Mouse (Mus musculus) kidney, postnatal 0 days (tissue): Measurements from ENCODE around the gene Cbx4. TPM values are rescaled to one million over a fixed set of nuclear protein-coding genes. Genes with fewer than 3 reads are reported as not detected.

Experiments
- ATAC-seq: fragments of 200-750 bp; cut with Nextera tagmentation; replicated peaks from 2 replicates; pipeline ENCODE4 v1.8.0; 2017; ENCODE audit warnings: low read depth, moderate number of reproducible peaks, moderate TSS enrichment, moderate library complexity; ENCODE audit not compliant: low FRiP score
- DNase-seq: peaks from one replicate; pipeline ENCODE4 v3.0.0-alpha.2; 2016; ENCODE audit warnings: low spot score
- H3K27ac ChIP-seq: fragments of 300-500 bp; sonication (generic); 2 replicates; pipeline ENCODE4 v1.5.1; 2014; ENCODE audit warnings: mild to moderate bottlenecking
- H3K27me3 ChIP-seq: fragments of 300-500 bp; sonication (generic); 2 replicates; pipeline ENCODE4 v1.6.1; 2014; ENCODE audit warnings: low read length, mixed read lengths; ENCODE audit not compliant: insufficient read depth
- H3K36me3 ChIP-seq: fragments of 300-500 bp; sonication (generic); 2 replicates; pipeline ENCODE4 v1.6.1; 2014; ENCODE audit warnings: low read length, mixed read lengths; ENCODE audit not compliant: insufficient read depth
- H3K4me1 ChIP-seq: fragments of 300-500 bp; sonication (generic); replicated peaks from 2 replicates; pipeline ENCODE4 v1.6.1; 2014; ENCODE audit warnings: antibody characterized with exemption, low read length, mixed read lengths; ENCODE audit not compliant: insufficient read depth
- H3K4me2 ChIP-seq: fragments of 300-500 bp; sonication (generic); 2 replicates; pipeline ENCODE4 v1.6.1; 2014; ENCODE audit warnings: mild to moderate bottlenecking, low read length, moderate library complexity, mixed read lengths
- H3K4me3 ChIP-seq: fragments of 300-500 bp; sonication (generic); replicated peaks from 2 replicates; pipeline ENCODE4 v1.5.1; 2014; ENCODE audit warnings: low read depth, low read length
- H3K9ac ChIP-seq: fragments of 300-500 bp; sonication (generic); 2 replicates; pipeline ENCODE4 v1.6.1; 2014; ENCODE audit warnings: low read depth, low read length
- H3K9me3 ChIP-seq: fragments of 300-500 bp; sonication (generic); replicated peaks from 2 replicates; pipeline ENCODE4 v1.6.1; 2016; ENCODE audit warnings: low read length, inconsistent platforms, mixed read lengths
- CTCF ChIP-seq: IDR thresholded peaks from 2 replicates; pipeline ENCODE4 v1.5.1; 2016; ENCODE audit warnings: antibody characterized with exemption, low read depth, mild to moderate bottlenecking, moderate library complexity
- WGBS: fragments of 180-500 bp; shearing (Covaris S2); extraction: QIAGEN DNeasy Blood & Tissue Kit; methylation state at CpG from one replicate; pipeline ENCODE4 v1.1.7; 2014; 5-methylcytosine and 5-hydroxymethylcytosine counted together
- polyA plus RNA-seq: library from polyadenylated mRNA; unstranded; fragments of >200 nt; fragmentation: Nextera tagmentation; extraction: Ambion mirVana; gene quantifications from 2 replicates; pipeline ENCODE4 v1.2.1, GENCODE M21; 2015

Gene Cbx4
- polyA plus RNA-seq, 1 experiment from 2014 or later = 9.7 TPM

DNA sequence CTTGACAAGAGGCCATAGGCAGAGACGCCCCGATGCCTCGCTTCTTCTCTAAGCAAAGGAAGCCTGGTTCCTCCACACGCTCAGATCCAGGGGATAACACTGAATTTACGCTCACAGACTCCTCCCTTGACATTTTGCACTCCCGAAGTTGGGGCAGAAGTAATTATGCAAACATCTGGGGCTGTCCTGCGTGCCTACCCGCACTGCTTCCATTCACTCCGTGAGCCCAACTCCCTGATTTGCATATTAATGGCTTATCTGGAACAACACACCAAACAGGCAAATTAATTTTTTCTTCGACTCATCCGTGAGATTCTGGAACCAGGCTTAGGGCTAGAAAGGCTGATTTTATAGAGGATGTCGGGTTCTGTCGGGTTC lies 37.9 kb downstream of the Cbx4 start:
- TF ChIP-seq CTCF = no peak
- Histone ChIP-seq H3K27ac (no peak overlapping the region), H3K36me3 (no peaks in the 10 kb centered on the region), H3K27me3 (peaks cover 94% of the 10 kb centered on the region), H3K9me3 (no peaks in the 10 kb centered on the region), H3K4me3 (no peak overlapping the region), H3K4me1 (peaks cover 14% of the 10 kb centered on the region), H3K4me2 (no peak overlapping the region), H3K9ac (no peak overlapping the region)
- ATAC-seq (no peak), DNase-seq (no peak)
- 2% methylated on average over 13 of the region's 13 CpGs for WGBS

DNA sequence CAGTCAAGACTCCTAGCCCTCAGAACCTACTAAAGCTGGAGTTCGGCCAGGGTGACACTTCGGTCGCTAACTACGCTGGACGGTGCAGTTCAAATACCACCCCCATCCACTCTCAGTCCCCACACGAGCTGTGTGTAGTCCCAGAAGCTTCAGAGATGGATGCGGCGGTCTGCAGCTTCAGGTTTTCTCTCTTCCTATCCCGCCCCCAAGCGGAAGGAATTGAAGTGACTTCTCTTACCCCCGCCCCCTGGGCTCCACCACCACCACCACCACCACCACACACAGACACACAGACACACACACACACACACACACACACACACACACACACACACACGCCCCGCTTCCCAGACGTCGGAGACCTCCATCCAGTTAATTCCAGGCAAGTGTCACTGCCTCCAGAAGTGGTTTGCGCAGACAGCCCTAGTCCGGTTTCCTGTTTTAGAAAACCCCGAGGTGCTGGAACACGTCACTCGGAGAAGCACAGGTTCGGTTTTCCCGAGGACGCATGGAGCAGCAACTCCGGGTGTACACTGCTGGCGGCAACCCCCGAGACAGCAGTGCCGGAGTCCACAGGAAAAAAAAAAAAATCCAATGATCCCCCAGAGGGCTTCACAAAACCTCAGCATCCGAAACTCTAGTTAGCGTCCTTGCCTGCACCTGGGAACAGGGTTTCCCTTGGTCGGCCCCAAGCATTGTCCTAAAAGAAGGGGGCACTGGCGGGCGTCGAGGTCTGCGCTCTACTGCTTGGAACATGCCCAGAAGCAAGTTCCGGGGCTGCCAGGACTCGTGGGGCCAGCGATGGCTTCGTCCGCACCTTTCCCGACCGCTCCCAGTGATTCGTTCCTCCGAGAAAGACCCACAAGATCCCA lies 38.5 kb downstream of the Cbx4 start:
- peak overlapping the region; percentile 39 for H3K4me2 ChIP-seq
- 2% methylated on average over 43 of the region's 43 CpGs for WGBS
- no peaks in the 10 kb centered on the region for H3K9me3 ChIP-seq
- peak; percentile 74 for DNase-seq
- H3K4me1 ChIP-seq = peaks cover 20% of the 10 kb centered on the region
- no peak overlapping the region for H3K27ac ChIP-seq
- no peak overlapping the region for H3K9ac ChIP-seq
- TF ChIP-seq CTCF = peak; percentile 47
- peaks cover 97% of the 10 kb centered on the region for H3K27me3 ChIP-seq
- H3K36me3 ChIP-seq = no peaks in the 10 kb centered on the region
- peak overlapping the region; percentile 14; the same call in 1 of the 2 replicates for H3K4me3 ChIP-seq
- ATAC-seq = peak; percentile 12; the same call in 1 of the 2 replicates

DNA sequence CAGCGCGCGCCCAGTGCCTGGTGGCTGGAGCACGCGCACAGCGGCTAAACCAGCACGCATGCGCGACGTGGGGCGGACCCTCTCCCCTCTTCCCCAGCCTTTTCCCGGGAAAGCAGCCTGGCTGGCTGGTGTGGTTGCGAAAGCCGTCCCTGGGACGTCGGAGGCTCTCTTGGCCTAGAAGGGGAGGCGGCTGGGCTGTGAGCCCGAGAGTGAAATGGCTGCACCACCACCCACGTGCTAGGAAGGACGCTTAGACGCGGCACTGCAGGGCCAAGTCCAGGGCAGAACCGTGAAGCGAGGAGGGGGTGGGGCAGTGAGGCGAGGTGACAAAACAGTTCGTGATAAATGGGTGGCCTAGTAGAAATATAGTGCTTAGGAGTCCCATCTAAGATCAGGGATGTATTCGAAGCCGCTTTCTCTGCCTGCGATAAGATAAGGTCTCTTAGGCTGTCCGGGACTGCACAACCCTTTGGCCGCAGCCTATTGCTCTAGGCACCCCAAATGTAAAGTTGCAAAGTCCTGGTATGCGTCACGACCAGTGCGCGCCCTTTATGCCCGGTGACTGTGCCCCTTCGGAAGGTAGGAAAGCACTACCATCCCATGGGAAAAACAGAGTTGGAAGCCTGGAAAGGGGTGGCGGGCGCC lies 39.3 kb downstream of the Cbx4 start:
- peak; percentile 23; the same call in 1 of the 2 replicates for ATAC-seq
- Histone ChIP-seq H3K9me3 (no peaks in the 10 kb centered on the region), H3K4me2 (peak overlapping the region; percentile 39), H3K27ac (no peak overlapping the region), H3K36me3 (no peaks in the 10 kb centered on the region), H3K9ac (no peak overlapping the region), H3K27me3 (peaks cover 96% of the 10 kb centered on the region), H3K4me3 (peak overlapping the region; percentile 14; the same call in 1 of the 2 replicates), H3K4me1 (peaks cover 27% of the 10 kb centered on the region)
- TF ChIP-seq CTCF = no peak
- DNase-seq = peak; percentile 59
- WGBS = 1% methylated on average over 39 of the region's 39 CpGs

DNA sequence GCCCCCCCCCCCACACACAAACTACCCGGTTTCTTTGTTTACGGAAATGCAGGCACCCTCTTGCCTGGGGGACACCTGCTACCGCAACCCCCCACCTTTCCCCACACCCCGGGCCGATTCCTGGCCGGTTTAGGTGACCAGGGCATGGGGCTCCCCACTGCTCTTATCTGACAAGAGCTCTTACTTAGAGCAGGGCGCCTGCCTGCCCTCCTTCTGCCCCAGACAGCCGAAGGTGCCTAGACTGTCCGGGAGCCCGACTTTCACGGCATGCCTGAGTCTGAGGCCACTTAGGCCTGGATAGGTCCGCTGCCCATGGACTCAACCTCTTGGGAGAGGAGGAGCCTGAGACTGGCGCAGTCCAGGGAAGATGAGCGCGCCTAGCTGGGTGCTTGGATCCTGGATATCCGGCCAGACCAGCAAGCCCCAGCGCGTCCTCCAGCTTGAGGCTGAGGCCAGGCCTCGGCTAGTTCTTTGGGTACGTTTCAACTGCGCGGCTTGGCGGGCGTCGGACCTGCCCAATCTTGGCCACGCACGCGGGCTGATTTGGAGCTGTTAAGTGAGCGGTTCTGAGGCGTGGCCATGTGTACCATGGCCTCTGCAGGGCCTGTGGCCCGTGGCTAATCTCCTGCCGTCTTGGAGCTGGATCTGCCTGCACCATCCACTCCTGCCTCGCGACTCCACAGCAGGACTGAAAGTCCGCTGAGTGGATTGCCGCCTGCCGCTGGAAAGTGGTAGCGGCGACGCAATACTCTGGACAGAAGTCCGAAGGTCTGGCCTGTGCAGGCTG lies 41.3 kb downstream of the Cbx4 start:
- Histone ChIP-seq H3K36me3 (no peaks in the 10 kb centered on the region), H3K27ac (no peak overlapping the region), H3K4me2 (no peak overlapping the region), H3K4me3 (no peak overlapping the region), H3K9ac (no peak overlapping the region), H3K9me3 (no peaks in the 10 kb centered on the region), H3K27me3 (peaks cover 81% of the 10 kb centered on the region), H3K4me1 (peaks cover 39% of the 10 kb centered on the region)
- ATAC-seq (0 out of 2 replicates have a peak, but pooled peaks have one; percentile 16), DNase-seq (no peak)
- TF ChIP-seq CTCF = peak; percentile 57
- WGBS = 3% methylated on average over 41 of the region's 41 CpGs

DNA sequence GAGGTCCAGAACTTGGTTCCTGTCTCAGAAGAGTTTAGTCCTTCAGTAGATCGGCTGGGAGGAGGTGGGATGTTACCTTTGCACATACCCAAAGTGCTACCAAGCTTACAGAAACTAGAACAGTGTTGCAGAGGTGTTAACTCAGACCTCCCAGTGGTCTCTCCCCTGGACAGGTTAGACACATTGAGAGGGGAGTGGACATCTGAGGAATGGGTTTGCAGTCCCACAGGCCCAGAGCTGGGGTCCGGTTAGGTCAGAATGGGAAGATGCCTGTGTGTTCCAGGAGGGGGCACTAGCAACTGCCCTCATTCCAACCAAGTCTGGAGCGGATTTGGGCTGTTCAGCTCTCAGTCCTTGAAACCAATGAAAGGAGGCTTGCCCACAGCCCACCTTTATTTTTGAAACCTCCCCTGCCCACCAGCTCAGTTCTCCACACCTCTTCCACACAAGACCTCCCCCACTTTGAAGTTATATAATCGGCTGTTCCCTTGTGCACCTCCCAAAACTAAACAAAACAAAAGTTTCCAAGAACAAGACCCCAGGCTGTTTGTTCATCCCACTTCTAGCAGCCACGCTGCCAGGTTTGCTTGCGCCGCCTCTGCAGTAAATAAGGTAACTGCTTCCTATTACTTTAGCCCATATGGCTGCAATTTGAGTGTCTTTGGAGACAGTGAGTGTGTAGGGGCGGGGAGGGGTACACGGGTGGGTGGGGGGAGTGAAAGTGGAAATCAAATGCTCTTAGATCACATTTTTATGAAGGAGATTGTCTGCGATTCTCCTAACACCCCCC lies 42.1 kb downstream of the Cbx4 start:
- no peak for DNase-seq
- no peak overlapping the region for H3K27ac ChIP-seq
- peak; percentile 61 for TF ChIP-seq CTCF
- 5% methylated on average over 10 of the region's 10 CpGs for WGBS
- no peak overlapping the region for H3K4me2 ChIP-seq
- no peak overlapping the region for H3K9ac ChIP-seq
- no peak overlapping the region for H3K4me3 ChIP-seq
- no peaks in the 10 kb centered on the region for H3K36me3 ChIP-seq
- no peak for ATAC-seq
- H3K4me1 ChIP-seq = peaks cover 46% of the 10 kb centered on the region
- no peaks in the 10 kb centered on the region for H3K9me3 ChIP-seq
- peaks cover 73% of the 10 kb centered on the region for H3K27me3 ChIP-seq
